Mouse (Mus musculus) left cerebral cortex, adult 8-10 months (tissue): ENCODE data around the gene Ift81. TPM values are rescaled to one million over a fixed set of nuclear protein-coding genes. Genes with fewer than 3 reads are reported as not detected.

Source experiments
- total RNA-seq, 4 experiments: library from RNA; stranded (reverse); gene quantifications; 2 replicates each; pipeline ENCODE4 v1.2.4; 2022

Gene Ift81
- total RNA-seq, 4 experiments from 2014 or later, result 52.6 to 67.4 (median 57.2) TPM

Other genes with a start within 250 kb of the Ift81 start
- gene Gpn3, start 242.6 kb downstream of the Ift81 start, total RNA-seq, result 10 to 100 TPM; 21.8 to 24.8 (median 22.7) TPM
- gene Fam216a, start 242.2 kb downstream of the Ift81 start, total RNA-seq, result 10 to 100 TPM; 66.1 to 74.2 (median 70.7) TPM
- gene Arpc3, start 222.6 kb downstream of the Ift81 start, total RNA-seq, result 100 to 1,000 TPM; 173 to 229 (median 205) TPM
- gene Anapc7, start 192.8 kb downstream of the Ift81 start, total RNA-seq, result 10 to 100 TPM; 33.7 to 38.0 (median 37.2) TPM
- gene Atp2a2, start 112.3 kb downstream of the Ift81 start, total RNA-seq, result 100 to 1,000 TPM; 616 to 703 (median 645) TPM
- 10 to 100 TPM in 1 of 4 experiments, 1 to 10 TPM in 3; 7.7 to 16.4 (median 8.6) TPM for gene P2rx7, start 29.4 kb upstream of the Ift81 start, total RNA-seq
- 10 to 100 TPM; 18.1 to 24.5 (median 23.6) TPM for gene P2rx4, start 93.0 kb upstream of the Ift81 start, total RNA-seq
- 100 to 1,000 TPM; 193 to 209 (median 196) TPM for gene Camkk2, start 164.9 kb upstream of the Ift81 start, total RNA-seq
- gene Anapc5, start 206.8 kb upstream of the Ift81 start, total RNA-seq, result 100 to 1,000 TPM; 201 to 221 (median 205) TPM
- gene Rnf34, start 235.5 kb upstream of the Ift81 start, total RNA-seq, result 10 to 100 TPM; 52.6 to 75.9 (median 58.6) TPM